Mouse (Mus musculus) lung, postnatal 0 days (tissue): ENCODE measurements around the gene Mvb12b. TPM values are rescaled to one million over a fixed set of nuclear protein-coding genes. Genes with fewer than 3 reads are reported as not detected.
A peak's percentile ranks its signal among the peaks of the same experiment; 100 is the strongest.

ENCODE experiments used
- ATAC-seq: fragments of 200-750 bp; cut with Nextera tagmentation; 2 replicates; pipeline ENCODE4 v1.8.0; 2017; ENCODE audit warnings: moderate library complexity
- DNase-seq: peaks from one replicate; pipeline ENCODE4 v3.0.0-alpha.2; 2016; ENCODE audit warnings: low spot score
- H3K27ac ChIP-seq: fragments of 300-500 bp; sonication (generic); 2 replicates; pipeline ENCODE4 v1.5.1; 2014; ENCODE audit warnings: antibody characterized with exemption, mild to moderate bottlenecking, low read length, mixed read lengths
- H3K27me3 ChIP-seq: fragments of 300-500 bp; sonication (generic); replicated peaks from 2 replicates; pipeline ENCODE4 v1.6.1; 2014; ENCODE audit warnings: low read length, mixed read lengths; ENCODE audit not compliant: insufficient read depth
- H3K36me3 ChIP-seq: fragments of 300-500 bp; sonication (generic); 2 replicates; pipeline ENCODE4 v1.6.1; 2014; ENCODE audit warnings: low read length, mixed read lengths; ENCODE audit not compliant: insufficient read depth
- H3K4me1 ChIP-seq: fragments of 300-500 bp; sonication (generic); 2 replicates; pipeline ENCODE4 v1.6.1; 2014; ENCODE audit warnings: antibody characterized with exemption, low read depth, low read length, mixed read lengths; ENCODE audit not compliant: insufficient read depth
- H3K4me2 ChIP-seq: fragments of 300-500 bp; sonication (generic); replicated peaks from 2 replicates; pipeline ENCODE4 v1.6.1; 2014; ENCODE audit warnings: low read depth, mild to moderate bottlenecking, low read length, moderate library complexity, mixed read lengths
- H3K4me3 ChIP-seq: fragments of 300-500 bp; sonication (generic); 2 replicates; pipeline ENCODE4 v1.5.1; 2014; ENCODE audit warnings: low read depth, low read length
- H3K9ac ChIP-seq: fragments of 300-500 bp; sonication (generic); replicated peaks from 2 replicates; pipeline ENCODE4 v1.6.1; 2014; ENCODE audit warnings: low read depth, mild to moderate bottlenecking
- H3K9me3 ChIP-seq: fragments of 300-500 bp; sonication (generic); 2 replicates; pipeline ENCODE4 v1.6.1; 2016; ENCODE audit warnings: low read length, mixed read lengths
- CTCF ChIP-seq: IDR thresholded peaks from 2 replicates; pipeline ENCODE4 v1.5.1; 2016; ENCODE audit warnings: antibody characterized with exemption, mild to moderate bottlenecking
- EP300 ChIP-seq: IDR thresholded peaks from 2 replicates; pipeline ENCODE4 v1.6.1; 2016; ENCODE audit warnings: antibody characterized with exemption, mild to moderate bottlenecking, control low read depth
- WGBS: fragments of 180-500 bp; shearing (Covaris S2); extraction: QIAGEN DNeasy Blood & Tissue Kit; methylation state at CpG from one replicate; pipeline ENCODE4 v1.1.7; 2014; 5-methylcytosine and 5-hydroxymethylcytosine counted together
- polyA plus RNA-seq: library from polyadenylated mRNA; unstranded; fragments of >200 nt; fragmentation: Nextera tagmentation; extraction: Ambion mirVana; gene quantifications from 2 replicates; pipeline ENCODE4 v1.2.1, GENCODE M21; 2015

The Mvb12b gene
- polyA plus RNA-seq, 1 experiment from 2014 or later = 21.3 TPM

GRCm38 (mm10) chr2:33772439-33772838 lies 115.3 kb downstream of the Mvb12b start:
- Histone ChIP-seq H3K36me3 (no peaks in the 10 kb centered on the region), H3K27ac (no peak overlapping the region), H3K27me3 (no peaks in the 10 kb centered on the region), H3K9ac (no peak overlapping the region), H3K4me3 (no peak overlapping the region), H3K4me1 (no peaks in the 10 kb centered on the region), H3K9me3 (no peaks in the 10 kb centered on the region), H3K4me2 (no peak overlapping the region)
- DNase-seq (no peak), ATAC-seq (no peak)
- no peak for TF ChIP-seq CTCF
- TF ChIP-seq EP300 = no peak
- WGBS = 59% methylated on average over 9 of the region's 9 CpGs

DNA sequence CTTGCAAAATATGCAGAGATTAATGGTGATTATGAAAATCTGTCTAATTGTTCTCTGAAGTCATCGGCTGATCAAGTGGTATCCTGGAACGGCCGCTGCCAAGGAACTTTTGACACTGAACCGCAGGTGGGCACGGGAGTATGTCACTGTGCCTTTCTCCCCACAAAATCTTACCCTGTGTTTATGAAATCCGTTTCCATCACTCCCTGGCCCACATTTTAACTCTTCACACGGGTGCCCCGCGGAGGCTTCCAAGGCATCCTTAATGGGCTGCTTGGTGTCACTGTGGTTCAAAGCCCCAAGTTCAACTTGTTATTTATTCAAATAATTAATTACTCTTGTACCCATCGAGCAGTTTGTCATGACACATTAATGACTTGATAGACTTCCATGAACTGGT lies 116.4 kb downstream of the Mvb12b start:
- H3K27ac ChIP-seq = no peak overlapping the region
- H3K4me1 ChIP-seq = no peaks in the 10 kb centered on the region
- H3K4me3 ChIP-seq = no peak overlapping the region
- no peak for DNase-seq
- H3K4me2 ChIP-seq = no peak overlapping the region
- H3K27me3 ChIP-seq = no peaks in the 10 kb centered on the region
- 82% methylated on average over 10 of the region's 10 CpGs for WGBS
- H3K36me3 ChIP-seq = no peaks in the 10 kb centered on the region
- H3K9me3 ChIP-seq = no peaks in the 10 kb centered on the region
- no peak for ATAC-seq
- TF ChIP-seq EP300 (no peak), CTCF (no peak)
- H3K9ac ChIP-seq = no peak overlapping the region

DNA sequence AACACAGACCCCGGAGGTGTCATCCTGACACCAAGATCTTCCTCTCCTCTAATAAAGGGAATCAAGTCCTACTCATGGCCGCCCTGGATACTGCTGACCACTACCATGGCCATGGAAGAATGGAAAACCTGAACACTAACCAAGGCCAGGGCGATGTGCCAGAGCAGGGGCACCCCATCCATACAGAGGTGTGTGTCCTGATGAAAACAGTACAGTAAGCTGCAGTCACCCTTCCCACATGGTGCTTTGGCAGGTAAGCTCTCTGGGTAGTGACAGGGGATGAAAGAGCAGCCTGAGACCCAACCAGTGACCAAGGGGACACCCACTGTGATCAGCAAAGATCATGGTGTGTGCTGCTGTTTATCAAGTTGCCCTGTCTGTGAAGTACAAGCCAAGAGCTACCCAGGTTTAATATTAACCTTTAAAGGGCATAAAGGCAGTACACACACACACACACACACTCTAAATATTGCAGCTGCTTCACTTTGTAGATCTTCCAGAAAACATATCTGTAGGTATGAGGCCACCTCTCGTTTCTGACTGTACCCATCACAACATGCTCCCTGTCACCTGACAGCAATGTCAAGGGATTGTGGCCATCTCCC lies 117.1 kb downstream of the Mvb12b start:
- Histone ChIP-seq H3K36me3 (no peaks in the 10 kb centered on the region), H3K4me3 (no peak overlapping the region), H3K27ac (no peak overlapping the region), H3K4me1 (no peaks in the 10 kb centered on the region), H3K4me2 (no peak overlapping the region), H3K27me3 (no peaks in the 10 kb centered on the region), H3K9me3 (no peaks in the 10 kb centered on the region), H3K9ac (no peak overlapping the region)
- WGBS = 90% methylated on average over 4 of the region's 4 CpGs
- no peak for ATAC-seq
- TF ChIP-seq CTCF (no peak), EP300 (no peak)
- DNase-seq = no peak

DNA sequence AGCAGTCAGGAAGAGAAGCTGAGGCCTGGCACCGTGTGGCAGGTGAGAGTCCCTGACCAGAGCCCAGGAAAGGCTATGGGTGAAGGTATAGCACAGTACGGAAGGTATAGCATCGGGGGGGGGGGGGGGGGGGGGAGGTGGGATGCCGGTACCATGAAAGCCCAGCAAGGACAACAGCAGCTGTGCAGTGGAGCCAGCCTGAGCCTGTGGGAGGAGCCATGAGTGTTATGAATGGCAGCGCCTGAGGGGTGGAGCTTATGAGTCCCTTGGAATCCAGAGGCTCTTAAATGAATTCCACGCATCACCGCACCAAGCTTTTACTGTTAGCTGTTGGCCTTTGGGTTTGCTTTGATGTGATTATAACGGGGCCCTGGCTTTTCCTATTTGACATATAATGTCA lies 123.3 kb downstream of the Mvb12b start:
- H3K27ac ChIP-seq = no peak overlapping the region
- ATAC-seq (no peak), DNase-seq (peak; percentile 13)
- TF ChIP-seq EP300 (no peak), CTCF (no peak)
- no peaks in the 10 kb centered on the region; the same call in 1 of the 2 replicates for H3K36me3 ChIP-seq
- H3K4me2 ChIP-seq = no peak overlapping the region
- no peaks in the 10 kb centered on the region for H3K27me3 ChIP-seq
- no peak overlapping the region for H3K9ac ChIP-seq
- 63% methylated on average over 5 of the region's 8 CpGs for WGBS
- no peaks in the 10 kb centered on the region for H3K4me1 ChIP-seq
- H3K4me3 ChIP-seq = no peak overlapping the region
- no peaks in the 10 kb centered on the region for H3K9me3 ChIP-seq

DNA sequence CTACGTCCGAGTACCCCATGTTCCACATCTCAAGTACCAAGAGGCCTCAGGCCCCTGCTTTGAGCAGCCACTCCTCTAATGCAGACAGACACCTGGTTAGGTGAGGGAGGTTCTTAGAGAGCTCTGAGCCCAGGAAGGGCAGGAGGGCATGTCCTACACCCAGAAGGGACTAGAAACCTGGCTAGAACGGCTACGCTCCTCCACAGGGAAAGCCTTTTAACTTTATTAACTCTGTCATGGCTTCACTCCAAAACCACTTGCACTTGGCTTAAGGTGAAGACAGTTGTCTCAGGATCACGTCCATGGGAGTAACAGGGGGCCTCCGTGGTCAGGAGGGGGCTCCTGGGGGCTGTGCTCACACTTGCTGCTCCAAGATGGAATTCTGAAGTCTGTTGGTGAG lies 125.5 kb downstream of the Mvb12b start:
- Histone ChIP-seq H3K9ac (no peak overlapping the region), H3K4me3 (no peak overlapping the region), H3K9me3 (no peaks in the 10 kb centered on the region), H3K27me3 (no peaks in the 10 kb centered on the region), H3K4me2 (no peak overlapping the region), H3K4me1 (0 out of 2 replicates have a peak, but pooled peaks cover 3% of the 10 kb centered on the region), H3K36me3 (no peaks in the 10 kb centered on the region; the same call in 1 of the 2 replicates), H3K27ac (no peak overlapping the region)
- 48% methylated on average over 6 of the region's 6 CpGs for WGBS
- ATAC-seq (no peak), DNase-seq (no peak)
- TF ChIP-seq EP300 (no peak), CTCF (no peak)

DNA sequence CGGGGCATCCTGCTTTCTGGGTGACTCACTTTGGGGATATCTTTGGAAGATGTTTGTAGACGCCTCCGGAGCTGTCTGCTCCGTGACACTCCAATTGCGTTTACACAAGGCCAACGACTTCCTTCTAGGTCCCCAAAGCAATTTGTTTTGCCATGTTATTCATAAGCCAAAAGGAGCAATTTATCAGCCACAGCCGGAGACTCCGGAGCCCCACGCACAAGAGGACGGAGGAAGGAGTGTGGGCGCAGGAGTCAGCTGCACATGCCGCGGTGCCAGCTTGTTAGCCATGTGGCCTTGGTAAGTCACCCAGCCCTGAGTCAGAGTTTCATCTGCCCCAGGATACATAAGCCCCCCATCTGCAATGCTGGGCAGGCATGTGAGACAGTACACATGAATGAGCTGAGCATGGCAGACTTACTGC lies 127.2 kb downstream of the Mvb12b start:
- Histone ChIP-seq H3K4me3 (no peak overlapping the region), H3K9ac (no peak overlapping the region), H3K4me2 (no peak overlapping the region), H3K9me3 (no peaks in the 10 kb centered on the region), H3K36me3 (no peaks in the 10 kb centered on the region; the same call in 1 of the 2 replicates), H3K27me3 (no peaks in the 10 kb centered on the region), H3K27ac (no peak overlapping the region), H3K4me1 (peaks cover 4% of the 10 kb centered on the region)
- 31% methylated on average over 13 of the region's 13 CpGs for WGBS
- no peak for ATAC-seq
- no peak for TF ChIP-seq EP300
- TF ChIP-seq CTCF = no peak
- DNase-seq = no peak

- Histone ChIP-seq H3K4me2 (no peak overlapping the region), H3K27me3 (no peaks in the 10 kb centered on the region), H3K36me3 (no peaks in the 10 kb centered on the region; the same call in 1 of the 2 replicates), H3K27ac (no peak overlapping the region), H3K4me1 (peaks cover 16% of the 10 kb centered on the region), H3K4me3 (no peak overlapping the region), H3K9ac (no peak overlapping the region), H3K9me3 (no peaks in the 10 kb centered on the region)
- 67% methylated on average over 10 of the region's 10 CpGs for WGBS
- ATAC-seq = no peak
- no peak for DNase-seq
- TF ChIP-seq EP300 (no peak), CTCF (no peak)
These were observed 128.3 kb downstream of the Mvb12b start for GRCm38 (mm10) chr2:33759447-33759846.
